Mouse (Mus musculus): ENCODE results near the gene Ephb1.

GRCm38 (mm10) chr9:101972314-101972713, 382.2 kb downstream of the Ephb1 start:
- TF ChIP-seq SRF (IDR thresholded peaks at IDR 0.05; ENCODE audit: control insufficient read depth, insufficient read length, low read depth): no peak
- TF ChIP-seq POLR2A (IDR thresholded peaks at IDR 0.05; ENCODE audit: insufficient read length, low read depth): no peak
- TF ChIP-seq CEBPB (IDR thresholded peaks at IDR 0.05; ENCODE audit: insufficient read depth, poor library complexity, severe bottlenecking): no peak
- no peak for TF ChIP-seq E2F4 (IDR thresholded peaks at IDR 0.05; ENCODE audit: insufficient read depth)
- TF ChIP-seq POLR2AphosphoS2 (IDR thresholded peaks at IDR 0.05; ENCODE audit: insufficient read length, low read depth): no peak

Data from myocyte (in vitro differentiated cells).